Mouse (Mus musculus) heart, adult 18-20 months (tissue): ENCODE measurements around the gene Hyal2. TPM values are rescaled to one million over a fixed set of nuclear protein-coding genes. Genes with fewer than 3 reads are reported as not detected.

ENCODE experiments used
- DNase-seq, 2 experiments: peaks; one replicate each; pipeline ENCODE4 v3.0.0; 2021 to 2022; ENCODE audit warnings: mixed read lengths in 1 of 2
- total RNA-seq, 2 experiments: library from RNA; stranded (reverse); gene quantifications; 2 replicates each; pipeline ENCODE4 v1.2.3; 2021

The Hyal2 gene
- total RNA-seq, 2 experiments from 2014 or later = 31.4 to 40.0 TPM

DNA sequence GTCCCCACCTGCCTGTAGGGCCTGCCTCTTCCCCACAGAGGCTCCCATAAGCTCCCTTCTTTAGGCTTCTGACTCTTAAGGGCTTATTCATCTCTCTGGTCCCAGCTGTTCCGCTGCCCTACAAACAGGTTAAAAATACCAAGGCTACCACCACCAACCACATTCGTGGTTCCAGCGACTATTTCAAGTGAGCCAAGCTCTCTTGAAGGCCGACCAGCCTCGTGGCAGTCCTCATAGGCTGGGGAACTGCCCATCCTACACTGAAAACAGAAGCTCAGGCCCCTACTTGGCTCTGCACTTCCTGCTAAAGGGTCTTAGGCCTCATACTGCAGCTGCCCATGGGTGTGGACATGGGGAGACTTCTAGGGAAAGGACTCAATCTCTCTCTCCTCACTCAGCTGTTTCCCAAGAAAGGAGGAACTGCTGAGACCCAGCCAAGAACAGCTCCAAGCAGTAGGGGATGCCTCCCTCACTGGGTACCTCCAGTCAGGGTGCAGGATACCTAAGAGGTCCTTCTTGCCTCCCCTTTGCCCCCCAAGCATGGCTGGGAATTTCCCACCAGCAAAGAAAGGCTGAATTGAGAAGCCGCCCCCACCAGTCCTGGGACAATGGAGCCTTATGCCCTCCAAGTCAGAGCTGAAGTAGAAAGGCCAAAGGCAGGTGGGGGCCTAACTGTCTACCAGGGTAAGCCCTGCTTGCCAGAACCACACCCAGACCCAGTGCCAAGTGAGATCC is 43.9 kb downstream of the Hyal2 start:
- peak; percentile 58 to 66 for DNase-seq

DNA sequence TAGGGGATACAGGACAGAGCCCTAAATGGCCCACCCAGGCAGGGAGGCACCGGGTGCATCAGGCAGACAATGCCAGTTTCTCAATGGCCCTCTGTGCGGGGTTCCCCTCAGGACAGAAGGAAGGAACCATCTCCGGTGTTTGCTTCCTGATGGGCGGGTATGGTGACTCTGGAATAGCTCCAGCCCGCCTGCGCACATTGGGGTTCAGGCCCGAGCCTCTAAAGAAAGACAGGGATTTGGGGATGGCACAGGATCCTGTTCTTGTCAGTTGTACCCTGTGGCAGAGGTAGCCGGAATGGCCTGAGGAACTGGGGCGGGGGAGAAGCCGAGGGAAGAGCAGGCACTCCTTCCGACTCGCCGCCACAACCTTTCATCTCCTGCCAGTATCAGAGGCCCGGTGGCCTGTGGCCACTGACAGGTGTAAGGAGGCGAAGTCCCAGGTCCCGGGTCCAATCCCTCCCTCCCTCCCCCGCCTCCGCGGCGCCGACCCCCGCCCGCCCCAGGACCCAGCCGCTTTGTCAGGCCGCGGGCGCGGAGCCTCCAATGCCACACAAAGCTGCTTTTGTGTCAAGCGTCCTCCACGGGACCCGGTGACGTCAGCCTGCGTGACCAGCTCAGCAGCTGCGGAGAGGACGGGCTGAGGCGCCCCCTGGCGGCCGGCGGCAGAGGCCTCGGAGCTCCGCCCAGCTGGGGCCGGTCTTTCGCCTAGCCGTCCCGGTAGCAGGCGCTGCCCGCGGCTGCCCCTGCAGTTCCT is 44.6 kb downstream of the Hyal2 start:
- peak; percentile 99 for DNase-seq

DNA sequence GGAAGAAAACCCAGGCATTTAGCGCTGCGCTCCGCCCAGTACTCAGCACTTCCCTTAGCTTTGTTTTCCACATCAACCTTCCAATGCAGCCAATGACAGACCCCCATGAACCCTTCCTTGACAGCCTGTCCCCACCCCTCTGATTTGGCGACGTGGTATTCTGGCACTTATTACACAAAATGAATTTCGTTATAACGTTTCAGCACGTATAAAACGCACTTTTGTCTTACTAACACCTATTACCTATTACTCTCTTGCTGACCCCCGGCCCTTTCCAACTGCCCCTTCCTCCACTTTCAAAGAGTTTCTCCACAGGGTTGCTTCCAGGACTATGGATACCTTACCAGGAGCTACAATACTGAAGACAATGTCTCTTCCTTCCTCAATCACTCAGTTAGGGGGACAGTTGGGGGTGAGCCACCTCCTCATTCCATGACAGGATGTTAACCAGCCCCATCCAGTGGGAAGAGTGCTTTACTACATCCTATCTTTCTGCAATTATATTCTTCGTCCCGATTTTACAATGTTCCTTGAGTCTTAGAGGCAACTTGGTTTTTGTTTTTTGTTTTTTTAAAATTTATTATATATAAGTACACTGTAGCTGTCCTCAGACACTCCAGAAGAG is 45.3 kb downstream of the Hyal2 start:
- DNase-seq = no peak

DNA sequence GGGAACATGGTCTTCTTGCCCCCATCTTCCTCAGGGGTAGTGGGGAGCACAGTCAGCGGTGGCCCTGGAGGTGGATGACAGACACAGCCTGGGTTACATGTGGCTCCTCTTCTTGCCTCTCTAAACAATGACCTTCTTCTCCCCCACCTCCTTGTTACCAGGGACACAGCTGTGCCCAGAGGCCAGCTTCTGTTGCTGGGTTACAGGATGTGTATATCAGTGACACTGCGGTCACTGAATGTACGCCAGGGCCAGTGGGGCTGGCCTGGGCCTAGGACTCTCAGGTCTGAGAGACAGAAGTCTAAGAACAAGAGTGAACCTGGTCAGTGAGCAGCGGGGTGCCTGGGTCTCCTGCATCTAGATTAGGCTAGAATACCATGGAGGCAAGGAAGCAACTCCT is 47.3 kb downstream of the Hyal2 start:
- peak in 1 of 2 experiments; percentile 44 for DNase-seq

DNA sequence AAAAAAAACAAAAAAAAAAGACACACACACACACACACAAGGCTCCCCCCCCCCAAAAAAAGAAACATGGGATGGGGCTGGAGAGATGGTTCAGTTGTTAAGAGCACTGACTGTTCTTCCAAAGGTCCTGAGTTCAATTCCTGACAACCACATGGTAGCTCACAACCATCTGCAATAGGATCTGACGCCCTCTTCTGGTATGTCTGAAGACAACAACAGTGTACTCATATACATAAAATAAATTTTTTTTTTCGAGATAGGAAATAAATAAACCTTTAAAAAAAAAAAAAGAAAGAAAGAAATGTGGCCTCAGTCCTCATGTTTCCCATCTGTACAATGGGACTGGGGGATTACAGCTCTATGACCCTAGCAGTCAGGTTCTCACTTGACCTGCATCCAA is 49.7 kb downstream of the Hyal2 start:
- no peak for DNase-seq

DNA sequence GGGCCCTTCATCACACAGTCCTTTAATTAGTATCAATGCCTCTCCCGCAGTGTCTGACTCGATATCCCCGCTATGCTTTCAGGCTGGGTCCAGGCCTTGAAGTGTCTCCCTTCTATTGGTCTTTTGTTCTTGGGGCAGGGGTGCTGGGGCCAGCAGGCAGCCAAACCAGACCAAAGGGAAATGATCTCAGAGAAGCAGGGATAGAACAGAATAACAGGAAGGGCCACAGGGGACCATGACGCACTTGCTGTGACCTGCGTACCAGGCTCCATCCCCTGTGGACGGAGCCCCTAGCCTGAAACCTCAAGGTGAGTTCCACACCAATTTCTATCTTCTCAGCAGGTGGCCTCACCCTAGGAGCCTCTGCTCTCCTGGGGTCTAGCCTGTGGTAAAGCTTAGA is 50.4 kb downstream of the Hyal2 start:
- peak in 1 of 2 experiments; percentile 38 for DNase-seq

DNA sequence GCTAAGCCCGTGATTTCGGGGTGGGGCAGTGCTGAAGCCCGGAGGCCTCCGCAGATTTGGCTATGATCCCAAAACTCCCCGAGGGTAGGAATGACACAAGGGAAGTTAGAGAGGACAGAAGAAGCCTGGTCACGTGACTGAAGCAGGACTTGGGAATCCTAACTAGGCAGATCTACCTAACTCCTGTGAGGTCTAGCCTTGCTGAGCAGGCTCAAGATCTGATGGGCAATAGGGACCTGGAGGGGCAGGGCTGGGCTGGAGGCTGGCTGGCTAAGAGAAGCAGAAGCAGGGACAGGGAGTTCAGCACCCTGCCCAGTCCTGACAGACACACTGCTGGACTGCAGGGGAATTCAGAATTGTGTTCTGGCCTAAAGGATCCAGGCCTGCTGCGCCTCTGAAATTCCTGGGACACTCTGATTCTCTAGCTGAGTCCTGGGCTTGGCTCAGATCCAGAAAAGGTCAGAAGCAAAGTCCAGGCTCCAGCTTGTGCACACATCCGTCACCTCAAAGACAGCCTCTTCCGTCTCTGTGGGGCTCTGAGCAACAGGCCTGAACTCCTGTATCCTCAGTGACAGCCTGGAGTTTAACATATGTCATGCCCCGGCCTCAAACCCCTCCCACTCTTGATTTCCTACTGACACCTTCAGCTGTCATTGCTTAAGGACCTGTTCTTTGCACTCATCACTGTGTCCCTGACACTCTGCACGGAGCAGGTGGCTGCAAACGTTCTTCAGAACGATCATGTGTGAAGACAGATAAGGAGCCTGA is 51.2 kb downstream of the Hyal2 start:
- DNase-seq = peak; percentile 77 to 85

DNA sequence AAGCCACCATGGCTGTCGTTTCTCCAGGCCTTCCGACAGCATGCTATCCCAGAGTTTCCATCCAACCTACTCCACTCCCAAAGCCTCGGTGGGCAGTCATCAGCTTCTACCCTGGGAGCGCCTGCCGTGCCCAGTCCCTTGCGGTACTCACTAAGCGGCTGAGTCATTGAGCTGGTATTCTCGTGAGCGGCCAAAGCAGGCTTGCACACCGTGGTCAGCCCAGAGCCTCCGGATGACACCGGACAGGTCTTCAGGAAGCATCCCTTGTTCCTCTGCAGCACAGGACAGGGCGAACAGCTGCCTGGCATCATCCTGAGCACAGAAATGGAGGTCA is 51.8 kb downstream of the Hyal2 start:
- DNase-seq = no peak

DNA sequence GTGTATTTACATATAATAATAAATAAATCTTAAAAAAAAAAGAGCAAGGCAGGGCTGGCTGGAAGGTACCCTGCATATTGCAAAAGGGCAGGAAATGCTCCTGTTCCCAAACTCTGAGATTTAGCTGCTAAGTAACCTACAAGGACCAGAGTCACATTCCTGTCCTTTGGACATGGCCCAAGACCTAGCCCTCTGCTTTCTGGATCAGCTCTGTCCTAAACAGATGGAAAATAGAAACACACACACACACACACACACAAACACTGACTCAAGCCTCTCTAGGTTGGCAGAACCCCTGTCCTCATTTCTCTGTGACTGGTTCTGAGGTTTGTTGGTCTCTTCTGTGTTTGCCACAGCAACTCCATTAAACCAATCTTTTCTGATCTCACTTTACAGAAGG is 53.2 kb downstream of the Hyal2 start:
- peak in 1 of 2 experiments; percentile 36 for DNase-seq

Other genes starting within 250 kb of the Hyal2 start
- gene Hemk1, start 229.6 kb upstream of the Hyal2 start, total RNA-seq = 10 to 100 TPM; 20.4 to 22.7 TPM
- gene 6430571L13Rik, start 227.3 kb upstream of the Hyal2 start, total RNA-seq = 1 to 10 TPM; 3.5 to 5.3 TPM
- 10 to 100 TPM; 14.8 TPM for gene Cacna2d2, start 168.3 kb upstream of the Hyal2 start, total RNA-seq
- 10 to 100 TPM; 22.2 to 22.3 TPM for gene Tmem115, start 34.0 kb upstream of the Hyal2 start, total RNA-seq
- gene Cyb561d2, start 25.8 kb upstream of the Hyal2 start, total RNA-seq = 1 to 10 TPM; 4.2 to 4.6 TPM
- gene Nprl2, start 25.7 kb upstream of the Hyal2 start, total RNA-seq = 10 to 100 TPM; 20.4 to 21.0 TPM
- gene Zmynd10, start 20.6 kb upstream of the Hyal2 start, total RNA-seq = under 1 TPM in 1 of 2 experiments, not detected in 1; 0.62 TPM
- gene Rassf1, start 16.4 kb upstream of the Hyal2 start, total RNA-seq = 10 to 100 TPM; 15.1 TPM
- gene Tusc2, start 4.7 kb upstream of the Hyal2 start, total RNA-seq = 10 to 100 TPM; 38.3 to 40.9 TPM
- gene Hyal1, start 9.0 kb downstream of the Hyal2 start, total RNA-seq = 1 to 10 TPM; 3.4 to 5.1 TPM
- 10 to 100 TPM; 16.1 to 20.1 TPM for gene Naa80, start 10.9 kb downstream of the Hyal2 start, total RNA-seq
- under 1 TPM; 0.28 to 0.37 TPM for gene Hyal3, start 12.9 kb downstream of the Hyal2 start, total RNA-seq
- 10 to 100 TPM; 48.5 to 48.8 TPM for gene Ifrd2, start 19.7 kb downstream of the Hyal2 start, total RNA-seq
- 10 to 100 TPM; 20.4 to 22.9 TPM for gene Sema3b, start 41.3 kb downstream of the Hyal2 start, total RNA-seq
- 100 to 1,000 TPM; 241 to 253 TPM for gene Gnai2, start 67.4 kb downstream of the Hyal2 start, total RNA-seq
- 10 to 100 TPM; 48.3 to 61.0 TPM for gene Slc38a3, start 101.6 kb downstream of the Hyal2 start, total RNA-seq
- not detected for gene Gnat1, start 111.8 kb downstream of the Hyal2 start, total RNA-seq
- 10 to 100 TPM; 14.7 to 16.5 TPM for gene Sema3f, start 142.5 kb downstream of the Hyal2 start, total RNA-seq
- 10 to 100 TPM; 48.6 to 57.9 TPM for gene Rbm5, start 203.1 kb downstream of the Hyal2 start, total RNA-seq